Mouse (Mus musculus): ENCODE data around the gene Spaca4. TPM values are rescaled to one million over a fixed set of nuclear protein-coding genes. Genes with fewer than 3 reads are reported as not detected.

The Spaca4 gene
- polyA plus RNA-seq, 1 experiment = not detected

DNA sequence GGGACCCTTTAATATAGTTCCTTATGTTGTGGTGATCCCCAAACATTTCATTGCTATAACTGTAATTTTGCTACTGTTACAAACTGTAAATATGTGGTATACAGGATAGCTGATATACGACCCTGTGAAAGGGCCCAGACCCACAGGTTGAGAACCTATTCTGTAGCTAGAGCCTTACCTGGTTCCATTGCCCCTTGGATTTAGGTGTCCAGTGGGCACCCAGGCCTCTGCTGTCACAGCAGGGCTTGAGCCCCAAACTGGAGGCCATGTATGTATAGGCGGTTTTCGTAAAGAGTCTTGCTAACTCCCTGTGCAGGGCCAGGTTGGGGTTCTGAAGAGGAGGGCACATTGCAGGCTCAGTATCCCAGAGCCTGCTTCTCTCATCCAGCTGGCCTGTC, 9.2 kb downstream of the Spaca4 start:
- no peaks in the 10 kb centered on the region for H3K9me3 ChIP-seq (ENCODE audit: control insufficient read depth, low read length)
- peak overlapping the region; percentile 83 for H3K4me3 ChIP-seq (replicated peaks)
- H3K27me3 ChIP-seq (ENCODE audit: control insufficient read depth) = no peaks in the 10 kb centered on the region
- no peak for TF ChIP-seq TAL1 (IDR thresholded peaks at IDR 0.05; ENCODE audit: low read length)
- no peak for TF ChIP-seq GATA1 (IDR thresholded peaks at IDR 0.05; ENCODE audit: low read length)
- peaks cover 75% of the 10 kb centered on the region for H3K4me1 ChIP-seq (ENCODE audit: control insufficient read depth)
- H3K36me3 ChIP-seq (ENCODE audit: control insufficient read depth) = peaks cover 56% of the 10 kb centered on the region

DNA sequence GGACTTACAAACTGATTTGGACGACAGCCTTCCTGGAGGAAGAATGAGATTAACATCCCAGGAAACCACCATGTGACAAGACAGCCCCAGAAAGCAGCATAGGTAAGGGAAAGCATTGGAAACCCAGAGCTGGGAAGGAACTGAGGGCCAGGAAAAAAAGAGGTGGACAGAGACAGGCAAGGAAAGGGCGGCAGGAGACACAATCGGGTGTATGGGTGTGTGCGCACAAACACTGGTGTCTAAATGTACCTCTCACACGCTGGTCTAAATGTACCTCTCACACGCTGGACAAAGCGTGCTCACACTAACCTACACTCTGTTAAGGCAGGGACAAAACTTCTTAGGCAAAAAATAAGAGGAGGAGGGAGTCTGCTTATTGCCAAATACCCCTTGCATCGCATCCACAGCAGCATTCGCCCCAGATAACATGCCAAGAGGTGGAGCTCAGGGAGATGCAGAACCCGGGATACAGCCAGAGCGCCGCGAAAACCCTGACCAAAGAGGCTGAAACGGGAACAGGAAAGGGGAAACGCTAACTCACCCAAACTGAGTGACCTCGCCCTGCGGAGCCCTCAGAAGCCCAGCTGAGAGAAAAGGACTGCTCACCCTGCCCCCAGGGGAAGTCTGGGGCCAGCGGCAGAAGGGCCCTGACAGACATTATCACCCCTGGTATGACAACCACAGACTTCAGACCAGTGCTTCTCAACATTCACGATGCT, 9.7 kb downstream of the Spaca4 start:
- H3K27me3 ChIP-seq (ENCODE audit: control insufficient read depth) = no peaks in the 10 kb centered on the region
- H3K4me3 ChIP-seq (replicated peaks) = peak overlapping the region; percentile 83
- TF ChIP-seq GATA1 (IDR thresholded peaks at IDR 0.05; ENCODE audit: low read length) (no peak), TAL1 (IDR thresholded peaks at IDR 0.05; ENCODE audit: low read length) (no peak)
- peaks cover 73% of the 10 kb centered on the region for H3K4me1 ChIP-seq (ENCODE audit: control insufficient read depth)
- H3K9me3 ChIP-seq (ENCODE audit: control insufficient read depth, low read length) = no peaks in the 10 kb centered on the region
- peaks cover 56% of the 10 kb centered on the region for H3K36me3 ChIP-seq (ENCODE audit: control insufficient read depth)

DNA sequence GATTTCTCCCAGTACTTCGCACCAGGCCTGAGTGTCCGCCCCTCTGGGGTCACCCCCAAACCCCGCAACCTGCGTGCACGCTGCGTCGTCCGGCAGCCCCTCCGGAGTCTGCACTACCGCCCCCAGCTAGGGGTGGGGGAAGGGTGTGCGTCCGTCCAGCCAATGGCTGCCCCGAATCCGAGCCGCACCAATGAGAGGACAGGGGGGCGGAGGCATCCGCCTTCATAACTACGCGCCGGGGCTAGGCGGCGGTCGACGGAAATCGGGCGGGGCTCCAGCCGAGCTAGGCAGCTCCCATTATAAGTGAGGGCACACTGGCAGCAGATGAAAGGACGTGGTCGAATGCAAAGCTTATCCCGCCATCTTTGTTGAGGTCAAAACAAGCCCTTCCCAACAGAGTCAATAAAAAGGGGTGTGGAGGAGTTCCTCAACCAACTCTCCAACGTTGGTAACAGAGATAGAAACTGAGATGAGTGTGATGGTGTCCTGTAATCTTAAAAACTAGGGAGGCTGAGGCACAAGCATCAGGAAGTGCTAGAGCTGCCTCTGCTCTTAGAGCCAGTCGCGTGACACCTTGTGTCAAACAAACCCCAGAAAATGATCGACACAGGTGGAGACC, 10.4 kb downstream of the Spaca4 start, which contains the start of gene Rpl18:
Gene Rpl18, plus strand, starts transcription at position 368 of the 619 bp plus-strand sequence.
- Histone ChIP-seq H3K27me3 (ENCODE audit: control insufficient read depth) (no peaks in the 10 kb centered on the region), H3K4me1 (ENCODE audit: control insufficient read depth) (peaks cover 70% of the 10 kb centered on the region), H3K9me3 (ENCODE audit: control insufficient read depth, low read length) (no peaks in the 10 kb centered on the region), H3K36me3 (ENCODE audit: control insufficient read depth) (peaks cover 56% of the 10 kb centered on the region), H3K4me3 (replicated peaks) (peak within 1 kb of the TSS; percentile 83)
- no peak for TF ChIP-seq TAL1 (IDR thresholded peaks at IDR 0.05; ENCODE audit: low read length)
- peak; percentile 46; the same call in 1 of the 2 replicates for TF ChIP-seq GATA1 (IDR thresholded peaks at IDR 0.05; ENCODE audit: low read length)

DNA sequence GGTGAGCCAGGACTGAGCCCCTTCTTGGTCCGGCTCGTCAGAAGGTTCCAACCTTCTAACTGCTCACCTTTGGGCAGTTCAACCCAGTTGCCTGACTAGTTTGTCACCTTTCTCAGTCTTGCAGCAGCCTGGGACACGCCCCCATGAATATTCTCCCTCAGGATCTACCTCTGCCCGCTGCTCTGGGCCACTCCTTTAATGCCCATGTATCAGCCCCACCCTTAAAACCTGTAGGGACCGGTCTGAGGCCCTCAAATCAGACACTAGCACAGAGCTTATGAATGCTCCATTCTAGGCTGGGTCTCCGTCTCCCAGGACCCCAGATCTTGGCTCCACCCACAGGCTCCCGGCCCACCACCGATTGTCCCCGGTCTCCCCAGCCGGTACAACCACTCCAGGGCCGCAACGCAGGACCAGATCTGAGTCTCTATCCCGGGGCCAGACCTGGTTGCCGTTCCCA, 11.0 kb downstream of the Spaca4 start:
- Histone ChIP-seq H3K27me3 (ENCODE audit: control insufficient read depth) (no peaks in the 10 kb centered on the region), H3K4me3 (replicated peaks) (peak overlapping the region; percentile 83), H3K36me3 (ENCODE audit: control insufficient read depth) (peaks cover 54% of the 10 kb centered on the region), H3K4me1 (ENCODE audit: control insufficient read depth) (peaks cover 66% of the 10 kb centered on the region), H3K9me3 (ENCODE audit: control insufficient read depth, low read length) (no peaks in the 10 kb centered on the region)
- TF ChIP-seq GATA1 (IDR thresholded peaks at IDR 0.05; ENCODE audit: low read length) = no peak
- TF ChIP-seq TAL1 (IDR thresholded peaks at IDR 0.05; ENCODE audit: low read length) = no peak

DNA sequence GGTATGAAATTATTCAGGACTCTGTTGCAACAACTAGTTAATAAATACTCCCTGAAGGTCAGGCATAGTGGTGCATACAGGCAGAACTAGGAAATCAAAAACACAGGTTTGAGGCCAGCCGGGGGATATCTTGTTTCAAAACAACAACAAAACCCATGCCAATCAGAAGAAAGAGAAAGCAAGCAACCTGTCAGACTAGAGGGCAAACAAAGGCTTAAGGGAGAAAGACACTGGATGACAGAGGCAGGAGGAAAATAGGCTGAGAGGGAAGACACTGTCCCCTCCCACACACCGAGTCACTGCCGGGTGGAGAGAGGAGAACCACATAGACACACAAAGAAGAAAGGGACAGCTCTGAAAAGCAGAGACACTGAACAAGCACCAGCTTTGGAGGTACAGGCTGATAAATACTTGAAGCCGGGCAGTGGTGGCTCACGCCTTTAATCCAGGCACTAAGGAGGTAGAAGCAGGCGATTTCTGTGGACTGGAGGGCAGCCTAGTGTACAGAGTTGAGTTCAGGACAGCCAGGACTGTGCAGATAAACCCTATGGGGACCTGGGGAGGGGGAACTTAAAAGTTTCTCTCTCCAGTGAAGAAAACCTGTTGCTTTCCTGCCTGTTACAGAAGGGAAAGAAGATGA, 11.6 kb downstream of the Spaca4 start:
- peaks cover 59% of the 10 kb centered on the region for H3K4me1 ChIP-seq (ENCODE audit: control insufficient read depth)
- peaks cover 49% of the 10 kb centered on the region for H3K36me3 ChIP-seq (ENCODE audit: control insufficient read depth)
- H3K4me3 ChIP-seq (replicated peaks) = peak overlapping the region; percentile 83
- no peaks in the 10 kb centered on the region for H3K9me3 ChIP-seq (ENCODE audit: control insufficient read depth, low read length)
- TF ChIP-seq TAL1 (IDR thresholded peaks at IDR 0.05; ENCODE audit: low read length) (no peak), GATA1 (IDR thresholded peaks at IDR 0.05; ENCODE audit: low read length) (no peak)
- H3K27me3 ChIP-seq (ENCODE audit: control insufficient read depth) = no peaks in the 10 kb centered on the region

DNA sequence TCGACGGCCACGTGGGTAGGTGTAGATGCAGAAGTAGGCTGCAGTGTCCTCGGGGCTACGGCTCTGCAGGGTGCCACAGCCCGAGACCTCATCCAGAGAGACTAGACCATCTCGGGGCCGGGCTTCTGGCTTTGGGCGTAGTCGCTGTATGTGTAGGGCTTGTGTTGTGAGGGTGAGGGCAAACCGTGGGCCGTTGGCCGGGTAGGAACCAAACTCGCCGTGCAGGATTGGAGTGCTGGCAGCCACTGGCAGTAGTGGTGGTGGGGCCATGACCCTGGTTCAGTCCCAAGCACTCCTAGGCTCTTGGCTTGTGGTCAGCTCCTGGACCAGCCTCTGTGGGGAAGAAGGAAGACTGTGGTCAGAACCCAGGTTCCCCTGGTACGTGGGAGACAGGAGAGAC, 12.2 kb downstream of the Spaca4 start:
- Histone ChIP-seq H3K9me3 (ENCODE audit: control insufficient read depth, low read length) (no peaks in the 10 kb centered on the region), H3K27me3 (ENCODE audit: control insufficient read depth) (no peaks in the 10 kb centered on the region), H3K4me3 (replicated peaks) (no peak overlapping the region), H3K36me3 (ENCODE audit: control insufficient read depth) (peaks cover 46% of the 10 kb centered on the region), H3K4me1 (ENCODE audit: control insufficient read depth) (peaks cover 56% of the 10 kb centered on the region)
- no peak for TF ChIP-seq TAL1 (IDR thresholded peaks at IDR 0.05; ENCODE audit: low read length)
- TF ChIP-seq GATA1 (IDR thresholded peaks at IDR 0.05; ENCODE audit: low read length) = no peak

DNA sequence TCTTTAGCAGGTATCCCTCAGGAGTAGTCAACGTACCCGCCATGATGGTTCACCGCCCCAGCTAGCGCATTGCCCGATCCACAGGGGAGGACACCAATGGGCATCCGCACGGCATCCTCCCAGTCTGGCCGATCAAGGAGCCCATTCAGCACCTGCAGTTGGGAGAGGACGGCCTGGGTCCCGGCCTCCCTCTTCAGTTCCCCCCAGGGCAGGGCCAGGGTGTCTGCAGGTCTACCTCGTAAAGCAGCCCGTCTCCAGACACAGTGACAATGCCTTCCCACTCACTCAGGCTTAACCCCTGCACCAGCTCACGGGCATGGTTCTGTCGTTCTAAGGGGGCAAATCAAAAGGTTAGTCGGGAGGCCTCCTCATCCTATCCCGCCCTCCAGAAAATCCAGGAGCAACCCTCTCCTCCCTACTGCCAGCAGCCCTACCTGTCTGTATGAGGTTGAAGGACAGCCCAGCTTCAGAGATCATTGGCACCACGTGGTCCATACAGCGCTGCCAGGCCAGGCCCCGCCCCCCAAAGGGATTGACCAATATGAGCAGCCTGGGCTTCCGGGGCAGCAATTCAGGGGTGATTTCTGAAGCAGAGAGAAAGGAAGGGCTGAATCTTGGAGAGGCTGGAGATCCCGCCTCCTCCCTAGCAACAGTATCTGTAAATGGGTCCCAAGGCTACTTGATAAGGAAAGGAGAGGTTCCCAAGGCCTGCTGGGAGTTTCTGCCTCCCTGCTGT, 13.4 kb downstream of the Spaca4 start:
- no peaks in the 10 kb centered on the region for H3K27me3 ChIP-seq (ENCODE audit: control insufficient read depth)
- H3K4me3 ChIP-seq (replicated peaks) = no peak overlapping the region
- H3K9me3 ChIP-seq (ENCODE audit: control insufficient read depth, low read length) = no peaks in the 10 kb centered on the region
- H3K4me1 ChIP-seq (ENCODE audit: control insufficient read depth) = peaks cover 65% of the 10 kb centered on the region
- peaks cover 46% of the 10 kb centered on the region for H3K36me3 ChIP-seq (ENCODE audit: control insufficient read depth)
- TF ChIP-seq TAL1 (IDR thresholded peaks at IDR 0.05; ENCODE audit: low read length) (no peak), GATA1 (IDR thresholded peaks at IDR 0.05; ENCODE audit: low read length) (no peak)

DNA sequence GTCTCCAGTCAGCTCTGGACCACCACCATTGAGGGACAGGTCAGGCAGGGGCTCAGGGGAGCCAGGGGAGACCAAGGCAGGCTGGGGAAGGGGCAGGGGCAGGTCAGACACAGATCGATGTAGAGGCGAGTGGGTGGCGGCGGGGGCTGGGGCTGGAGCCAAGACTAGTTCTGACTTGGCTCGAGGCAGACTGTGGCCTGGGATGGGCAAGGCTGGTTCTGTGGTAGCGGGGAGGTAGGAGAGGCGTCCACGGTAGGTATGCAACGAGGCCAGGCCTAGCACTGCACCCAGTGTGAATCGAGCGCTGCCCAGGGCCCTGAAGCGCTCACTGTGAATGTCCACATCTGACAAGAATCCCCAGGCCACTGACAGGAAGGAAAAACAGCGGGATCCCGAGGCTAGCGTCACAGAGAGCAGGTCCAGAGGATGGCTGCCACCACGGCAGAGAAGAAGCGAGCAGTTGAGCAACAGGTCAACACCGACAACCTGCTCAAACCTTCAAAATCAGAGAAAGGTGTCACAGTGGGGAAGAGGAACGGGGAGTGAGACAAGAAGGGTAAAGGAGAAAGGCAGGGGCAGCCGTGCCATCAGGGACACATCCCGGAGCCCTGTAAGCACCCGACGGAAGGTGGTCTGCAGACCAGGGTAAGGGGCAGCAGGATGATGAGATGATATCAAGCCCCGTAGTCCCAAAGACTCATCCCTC, 14.1 kb downstream of the Spaca4 start:
- TF ChIP-seq TAL1 (IDR thresholded peaks at IDR 0.05; ENCODE audit: low read length) (no peak), GATA1 (IDR thresholded peaks at IDR 0.05; ENCODE audit: low read length) (no peak)
- Histone ChIP-seq H3K27me3 (ENCODE audit: control insufficient read depth) (no peaks in the 10 kb centered on the region), H3K4me3 (replicated peaks) (no peak overlapping the region), H3K9me3 (ENCODE audit: control insufficient read depth, low read length) (no peaks in the 10 kb centered on the region), H3K4me1 (ENCODE audit: control insufficient read depth) (peaks cover 65% of the 10 kb centered on the region), H3K36me3 (ENCODE audit: control insufficient read depth) (peaks cover 45% of the 10 kb centered on the region)
